Comparison of ENCODE assay signal across 20 mouse cellular contexts in genomic region chr7:115333046-115333577, GRCm38 (mm10).
DNase-seq lines count a peak whose midpoint lies in the region; ATAC-seq and TF ChIP-seq lines count a peak whose summit lies in the region.
"Had no signal": no experiment of that assay in that cellular context is flagged by ENCODE, and none has a peak within 500 bp of the region (broad histone marks: within the 10 kb centered on the region; RNA-seq: fewer than 3 reads in every experiment).

No protein-coding gene starts in this region.

- no peaks in the 10 kb centered on the region for H3K36me3 ChIP-seq in kidney, adult 2 months (ENCODE audit: control insufficient read depth, insufficient read depth, low read length)
- no peaks in the 10 kb centered on the region for H3K36me3 ChIP-seq in kidney, embryonic 14.5 days (ENCODE audit: control insufficient read depth, insufficient read depth, low read length)
- H3K36me3 ChIP-seq: limb, embryonic 10.5 days; liver, embryonic 12.5 days; midbrain, embryonic 10.5 days; neural tube, embryonic 15.5 days had no signal

- no peaks in the 10 kb centered on the region for H3K4me1 ChIP-seq in kidney, adult 2 months (ENCODE audit: control insufficient read depth, insufficient read depth, low read length)
- H3K4me1 ChIP-seq in kidney, embryonic 14.5 days (ENCODE audit: control insufficient read depth, insufficient read depth, low read length): no peaks in the 10 kb centered on the region
- H3K4me1 ChIP-seq: limb, embryonic 10.5 days; liver, embryonic 12.5 days; midbrain, embryonic 10.5 days; neural tube, embryonic 15.5 days had no signal

- H3K9ac ChIP-seq in kidney, embryonic 14.5 days (ENCODE audit: low read depth, low read length): no peak overlapping the region
- H3K9ac ChIP-seq: liver, embryonic 12.5 days; neural tube, embryonic 15.5 days had no signal

- H3K4me3 ChIP-seq in kidney, adult 2 months (ENCODE audit: insufficient read depth, low read depth, low read length): no peak overlapping the region
- no peak overlapping the region for H3K4me3 ChIP-seq in kidney, embryonic 14.5 days (ENCODE audit: low read length)
- H3K4me3 ChIP-seq: erythroblast, embryonic 14.5 days; limb, embryonic 10.5 days; liver, embryonic 12.5 days; midbrain, embryonic 10.5 days; neural tube, embryonic 15.5 days had no signal

- no peak for TF ChIP-seq POLR2A in kidney, adult 2 months (IDR thresholded peaks at IDR 0.05; ENCODE audit: low read depth, low read length)

- DNase-seq in adrenal gland, adult (ENCODE audit: inconsistent age in 2 of 2, low spot score in 1 of 2): peak; percentile 44 to 92
- DNase-seq in adrenal gland, adult 18-20 months (ENCODE audit: low spot score in 2 of 2): no peak
- DNase-seq in kidney, adult 2 months: peak; percentile 82
- peak; percentile 44 for DNase-seq in adrenal gland, postnatal 10 days
- peak; percentile 48 for DNase-seq in cerebellum, adult 9-10 months
- no peak for DNase-seq in urinary bladder, postnatal 4 days (ENCODE audit: low spot score in 2 of 2)
- DNase-seq: embryo, embryonic 11 days; gastrocnemius, postnatal 14 days; lung, postnatal 14 days; right cerebral cortex, adult 18-20 months; spleen, adult 18-20 months; thymus, postnatal 4 days had no signal

- H3K27ac ChIP-seq in kidney, adult 2 months (ENCODE audit: insufficient read depth, low read depth, low read length): no peak overlapping the region
- no peak overlapping the region for H3K27ac ChIP-seq in kidney, embryonic 14.5 days (ENCODE audit: low read depth, low read length)
- H3K27ac ChIP-seq: limb, embryonic 10.5 days; liver, embryonic 12.5 days; midbrain, embryonic 10.5 days; neural tube, embryonic 15.5 days had no signal

- no peak overlapping the region for H3K4me2 ChIP-seq in kidney, embryonic 14.5 days (replicated peaks; ENCODE audit: low read depth, low read length)
- H3K4me2 ChIP-seq: heart, embryonic 11.5 days; liver, embryonic 12.5 days; neural tube, embryonic 15.5 days had no signal

- H3K27me3 ChIP-seq in kidney, adult 2 months (replicated peaks; ENCODE audit: control insufficient read depth, insufficient read depth, low read length): no peaks in the 10 kb centered on the region
- H3K27me3 ChIP-seq in kidney, embryonic 14.5 days (ENCODE audit: control insufficient read depth, insufficient read depth, low read length): no peaks in the 10 kb centered on the region
- H3K27me3 ChIP-seq: liver, embryonic 12.5 days; neural tube, embryonic 15.5 days had no signal

- WGBS in kidney, adult 2 months: 56% methylated on average over 1 of the region's 1 CpGs
- whole genome bisulfite sequencing in kidney, embryonic 14.5 days: 50% methylated on average over 1 of the region's 1 CpGs

- H3K9me3 ChIP-seq in kidney, embryonic 14.5 days (ENCODE audit: control insufficient read depth, low read length): no peaks in the 10 kb centered on the region
- H3K9me3 ChIP-seq: limb, embryonic 10.5 days; liver, embryonic 12.5 days had no signal

- TF ChIP-seq CTCF in kidney, adult 2 months (conservative IDR thresholded peaks at IDR 0.05; ENCODE audit: insufficient read depth, insufficient read length, low read depth, low read length): no peak

- ATAC-seq in kidney, embryonic 14.5 days (ENCODE audit: low FRiP score, low TSS enrichment): no peak
- no peak for ATAC-seq in CD4-positive, CD25-positive, alpha-beta regulatory T cell, adult 4 months
- ATAC-seq: liver, embryonic 12.5 days had no signal

Comparison
In these comparisons a context has a peak if more than half of its experiments do, and no peak if none do; other contexts are left out.
1. DNase-seq: peak in adrenal gland, adult (2 of 2), kidney, adult 2 months (single experiment), adrenal gland, postnatal 10 days (single experiment) and cerebellum, adult 9-10 months (single experiment); none in adrenal gland, adult 18-20 months (0 of 2) and urinary bladder, postnatal 4 days (0 of 2).